Mouse (Mus musculus): Measurements from ENCODE around the gene 1810055G02Rik. TPM values are rescaled to one million over a fixed set of nuclear protein-coding genes. Genes with fewer than 3 reads are reported as not detected.

1810055G02Rik gene
- polyA plus RNA-seq, 1 experiment from 2014 or later, result 33.4 TPM

GRCm38 (mm10) chr19:3691337-3691736 lies 16.8 kb upstream of the 1810055G02Rik start:
- no peak for ATAC-seq
- WGBS, result 92% methylated on average over 5 of the region's 5 CpGs

DNA sequence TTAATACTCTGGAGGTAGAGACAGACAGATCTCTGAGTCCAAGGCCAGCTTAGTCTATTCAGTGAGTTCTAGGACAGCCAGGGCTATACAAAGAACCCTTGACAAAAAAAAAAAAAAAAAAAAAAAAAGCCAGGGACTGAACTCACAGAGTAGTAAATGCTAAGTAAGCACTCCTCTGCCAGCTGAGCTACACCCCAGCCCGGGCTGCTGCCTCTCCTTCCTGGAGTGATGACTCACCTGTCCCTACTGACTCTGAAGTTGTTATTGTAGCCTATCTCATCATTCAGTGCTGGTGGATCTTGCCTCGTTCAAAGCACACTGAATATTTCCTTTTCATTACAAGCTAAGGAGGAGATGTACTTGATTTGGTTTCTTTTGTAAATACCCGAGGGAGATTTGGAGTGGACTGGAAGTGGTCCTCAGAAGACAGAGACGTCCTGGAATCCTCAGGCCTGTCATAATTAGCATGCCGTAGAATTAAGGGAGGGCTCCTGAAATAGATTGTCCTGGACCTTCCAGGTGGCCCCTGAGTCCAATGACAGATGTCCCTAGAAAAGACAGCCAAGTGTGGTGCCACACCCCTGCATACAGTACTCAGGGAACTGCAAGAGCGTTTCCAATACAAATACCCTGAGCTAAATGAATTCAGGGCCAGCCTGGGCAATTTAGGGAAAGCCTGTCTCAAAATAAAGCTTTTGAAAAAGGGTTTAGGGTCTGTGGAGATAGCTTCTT lies 15.5 kb upstream of the 1810055G02Rik start:
- Histone ChIP-seq H3K4me2 (ENCODE audit: low read length) (no peak overlapping the region), H3K27ac (ENCODE audit: low read length) (no peak overlapping the region), H3K9ac (ENCODE audit: low read depth, low read length) (no peak overlapping the region), H3K4me1 (ENCODE audit: control insufficient read depth, insufficient read depth, low read length) (no peaks in the 10 kb centered on the region), H3K9me3 (replicated peaks; ENCODE audit: control insufficient read depth, low read length, poor library complexity, severe bottlenecking) (no peaks in the 10 kb centered on the region), H3K4me3 (ENCODE audit: low read depth, low read length) (no peak overlapping the region), H3K36me3 (ENCODE audit: control insufficient read depth, insufficient read depth, low read length) (no peaks in the 10 kb centered on the region), H3K27me3 (ENCODE audit: control insufficient read depth, insufficient read depth, low read depth, low read length) (no peaks in the 10 kb centered on the region)
- 57% methylated on average over 6 of the region's 6 CpGs for WGBS
- no peak for ATAC-seq

More at GRCm38 (mm10) chr19:3691337-3691736, 16.8 kb upstream of the 1810055G02Rik start:
- Histone ChIP-seq H3K9ac (ENCODE audit: low read depth, low read length) (no peak overlapping the region), H3K27ac (ENCODE audit: low read length) (no peak overlapping the region), H3K9me3 (replicated peaks; ENCODE audit: control insufficient read depth, low read length, poor library complexity, severe bottlenecking) (no peaks in the 10 kb centered on the region), H3K4me2 (ENCODE audit: low read length) (no peak overlapping the region), H3K4me1 (ENCODE audit: control insufficient read depth, insufficient read depth, low read length) (no peaks in the 10 kb centered on the region), H3K36me3 (ENCODE audit: control insufficient read depth, insufficient read depth, low read length) (no peaks in the 10 kb centered on the region), H3K27me3 (ENCODE audit: control insufficient read depth, insufficient read depth, low read depth, low read length) (no peaks in the 10 kb centered on the region), H3K4me3 (ENCODE audit: low read depth, low read length) (no peak overlapping the region)

GRCm38 (mm10) chr19:3694476-3694875 lies 13.6 kb upstream of the 1810055G02Rik start:
- H3K4me1 ChIP-seq (ENCODE audit: control insufficient read depth, insufficient read depth, low read length), result no peaks in the 10 kb centered on the region
- no peaks in the 10 kb centered on the region for H3K27me3 ChIP-seq (ENCODE audit: control insufficient read depth, insufficient read depth, low read depth, low read length)
- H3K4me3 ChIP-seq (ENCODE audit: low read depth, low read length), result no peak overlapping the region
- no peak overlapping the region for H3K27ac ChIP-seq (ENCODE audit: low read length)
- WGBS, result 85% methylated on average over 2 of the region's 2 CpGs
- H3K4me2 ChIP-seq (ENCODE audit: low read length), result no peak overlapping the region
- H3K36me3 ChIP-seq (ENCODE audit: control insufficient read depth, insufficient read depth, low read length), result no peaks in the 10 kb centered on the region
- no peak overlapping the region for H3K9ac ChIP-seq (ENCODE audit: low read depth, low read length)
- ATAC-seq, result no peak
- H3K9me3 ChIP-seq (replicated peaks; ENCODE audit: control insufficient read depth, low read length, poor library complexity, severe bottlenecking), result no peaks in the 10 kb centered on the region

- Histone ChIP-seq H3K9ac (ENCODE audit: low read depth, low read length) (no peak overlapping the region), H3K4me1 (ENCODE audit: control insufficient read depth, insufficient read depth, low read length) (no peaks in the 10 kb centered on the region), H3K9me3 (replicated peaks; ENCODE audit: control insufficient read depth, low read length, poor library complexity, severe bottlenecking) (no peaks in the 10 kb centered on the region), H3K4me2 (ENCODE audit: low read length) (no peak overlapping the region), H3K27ac (ENCODE audit: low read length) (no peak overlapping the region), H3K4me3 (ENCODE audit: low read depth, low read length) (no peak overlapping the region), H3K27me3 (ENCODE audit: control insufficient read depth, insufficient read depth, low read depth, low read length) (no peaks in the 10 kb centered on the region), H3K36me3 (ENCODE audit: control insufficient read depth, insufficient read depth, low read length) (no peaks in the 10 kb centered on the region)
- 90% methylated on average over 3 of the region's 3 CpGs for WGBS
- ATAC-seq, result no peak
Observed at GRCm38 (mm10) chr19:3695006-3695405, 13.1 kb upstream of the 1810055G02Rik start.

DNA sequence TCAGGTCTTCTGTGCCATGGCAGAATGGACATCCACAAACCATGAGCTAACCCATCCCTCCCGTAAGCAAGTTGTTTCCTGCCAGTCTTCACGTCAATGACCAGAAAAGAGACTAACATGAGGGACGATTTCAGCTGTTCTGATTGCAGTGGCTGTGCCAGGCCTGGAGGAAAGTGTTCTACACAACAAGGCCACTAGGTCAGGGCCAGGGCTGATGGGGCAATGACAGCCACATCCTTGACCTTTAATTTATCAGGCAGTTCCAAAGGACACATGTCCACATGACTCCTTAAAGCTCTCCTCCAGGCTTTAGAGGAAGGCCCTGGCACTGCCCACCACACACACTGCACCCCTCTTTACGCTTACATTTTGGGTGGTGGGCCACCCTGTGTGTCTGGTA lies 12.6 kb upstream of the 1810055G02Rik start:
- Histone ChIP-seq H3K9ac (ENCODE audit: low read depth, low read length) (no peak overlapping the region), H3K27ac (ENCODE audit: low read length) (no peak overlapping the region)
- 84% methylated on average over 4 of the region's 4 CpGs for WGBS

DNA sequence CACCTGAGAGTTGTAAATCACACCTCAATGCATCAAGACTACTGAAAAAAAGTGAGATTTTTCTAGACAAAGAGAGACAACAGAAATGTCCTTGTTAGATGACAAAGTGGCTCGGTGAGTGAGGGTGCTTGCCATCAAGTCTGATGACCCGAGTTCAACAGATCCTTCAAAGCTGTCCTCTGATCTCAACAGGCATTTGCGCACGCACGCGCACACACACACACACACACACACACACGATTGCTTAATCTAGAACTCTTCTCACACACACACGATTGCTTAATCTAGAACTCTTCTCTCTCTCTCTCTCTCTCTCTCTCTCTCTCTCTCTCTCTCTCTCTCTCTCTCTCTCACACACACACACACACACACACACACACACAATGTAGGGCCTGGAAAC lies 12.1 kb upstream of the 1810055G02Rik start:
- 88% methylated on average over 8 of the region's 8 CpGs for WGBS

More for the DNA sequence above, 12.6 kb upstream of the 1810055G02Rik start:
- no peaks in the 10 kb centered on the region for H3K36me3 ChIP-seq (ENCODE audit: control insufficient read depth, insufficient read depth, low read length)
- no peak overlapping the region for H3K4me3 ChIP-seq (ENCODE audit: low read depth, low read length)
- no peaks in the 10 kb centered on the region for H3K4me1 ChIP-seq (ENCODE audit: control insufficient read depth, insufficient read depth, low read length)
- no peak overlapping the region for H3K4me2 ChIP-seq (ENCODE audit: low read length)
- no peaks in the 10 kb centered on the region for H3K9me3 ChIP-seq (replicated peaks; ENCODE audit: control insufficient read depth, low read length, poor library complexity, severe bottlenecking)
- no peak for ATAC-seq
- H3K27me3 ChIP-seq (ENCODE audit: control insufficient read depth, insufficient read depth, low read depth, low read length), result no peaks in the 10 kb centered on the region

DNA sequence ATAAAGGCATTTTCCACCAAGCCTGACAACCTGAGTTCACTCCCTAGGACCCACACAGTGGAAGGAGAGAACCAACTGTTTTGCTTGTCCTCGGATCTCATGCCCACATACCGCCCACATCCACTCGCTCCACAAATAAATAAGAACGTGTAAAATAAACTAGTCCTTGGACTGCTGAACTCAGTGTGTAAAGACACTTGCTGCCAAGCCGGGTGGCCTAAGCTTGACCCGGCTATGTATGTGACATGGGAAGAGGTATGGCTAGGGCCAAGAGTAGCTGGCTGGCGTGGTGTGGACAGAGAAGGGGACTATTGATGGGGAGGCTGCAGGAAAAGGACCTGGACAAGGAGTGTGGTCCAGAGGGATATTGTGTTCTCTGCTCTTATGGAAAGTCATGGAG lies 10.1 kb upstream of the 1810055G02Rik start:
- Histone ChIP-seq H3K36me3 (ENCODE audit: control insufficient read depth, insufficient read depth, low read length) (no peaks in the 10 kb centered on the region), H3K4me1 (ENCODE audit: control insufficient read depth, insufficient read depth, low read length) (no peaks in the 10 kb centered on the region), H3K4me3 (ENCODE audit: low read depth, low read length) (no peak overlapping the region), H3K9me3 (replicated peaks; ENCODE audit: control insufficient read depth, low read length, poor library complexity, severe bottlenecking) (no peaks in the 10 kb centered on the region), H3K9ac (ENCODE audit: low read depth, low read length) (no peak overlapping the region), H3K27me3 (ENCODE audit: control insufficient read depth, insufficient read depth, low read depth, low read length) (no peaks in the 10 kb centered on the region), H3K27ac (ENCODE audit: low read length) (no peak overlapping the region), H3K4me2 (ENCODE audit: low read length) (no peak overlapping the region)
- 89% methylated on average over 7 of the region's 7 CpGs for WGBS
- no peak for ATAC-seq

More for the DNA sequence above, 12.1 kb upstream of the 1810055G02Rik start:
- Histone ChIP-seq H3K27me3 (ENCODE audit: control insufficient read depth, insufficient read depth, low read depth, low read length) (no peaks in the 10 kb centered on the region), H3K36me3 (ENCODE audit: control insufficient read depth, insufficient read depth, low read length) (no peaks in the 10 kb centered on the region), H3K9ac (ENCODE audit: low read depth, low read length) (no peak overlapping the region), H3K4me2 (ENCODE audit: low read length) (no peak overlapping the region), H3K4me1 (ENCODE audit: control insufficient read depth, insufficient read depth, low read length) (no peaks in the 10 kb centered on the region), H3K27ac (ENCODE audit: low read length) (no peak overlapping the region), H3K9me3 (replicated peaks; ENCODE audit: control insufficient read depth, low read length, poor library complexity, severe bottlenecking) (no peaks in the 10 kb centered on the region), H3K4me3 (ENCODE audit: low read depth, low read length) (no peak overlapping the region)
- ATAC-seq, result no peak

- Histone ChIP-seq H3K9me3 (replicated peaks; ENCODE audit: control insufficient read depth, low read length, poor library complexity, severe bottlenecking) (no peaks in the 10 kb centered on the region), H3K27ac (ENCODE audit: low read length) (no peak overlapping the region), H3K9ac (ENCODE audit: low read depth, low read length) (no peak overlapping the region), H3K4me2 (ENCODE audit: low read length) (no peak overlapping the region), H3K27me3 (ENCODE audit: control insufficient read depth, insufficient read depth, low read depth, low read length) (no peaks in the 10 kb centered on the region), H3K36me3 (ENCODE audit: control insufficient read depth, insufficient read depth, low read length) (no peaks in the 10 kb centered on the region), H3K4me3 (ENCODE audit: low read depth, low read length) (no peak overlapping the region), H3K4me1 (ENCODE audit: control insufficient read depth, insufficient read depth, low read length) (no peaks in the 10 kb centered on the region)
- no peak for ATAC-seq
- 38% methylated on average over 6 of the region's 6 CpGs for WGBS
Observed at GRCm38 (mm10) chr19:3699508-3700438, 8.3 kb upstream of the 1810055G02Rik start.

DNA sequence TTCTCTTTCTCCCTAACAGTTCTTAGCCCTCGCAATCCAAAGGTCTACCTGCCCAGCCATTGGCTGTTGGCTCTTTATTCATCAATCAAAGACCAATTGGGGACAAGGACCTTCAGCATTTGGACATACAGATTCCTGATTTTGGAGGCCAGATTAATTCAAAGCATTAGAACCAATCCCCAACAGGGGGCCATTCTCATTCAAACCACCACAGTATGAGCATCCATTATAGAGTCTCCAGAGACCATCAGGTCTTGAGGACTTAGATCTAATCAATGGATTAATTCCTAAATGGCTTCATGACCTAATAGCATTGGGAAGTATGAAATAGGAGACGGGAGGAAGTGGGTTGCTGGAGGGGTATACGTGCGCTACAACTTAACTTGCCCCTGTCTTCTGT lies 5.6 kb upstream of the 1810055G02Rik start:
- Histone ChIP-seq H3K9ac (ENCODE audit: low read depth, low read length) (no peak overlapping the region), H3K27ac (ENCODE audit: low read length) (no peak overlapping the region), H3K9me3 (replicated peaks; ENCODE audit: control insufficient read depth, low read length, poor library complexity, severe bottlenecking) (no peaks in the 10 kb centered on the region), H3K36me3 (ENCODE audit: control insufficient read depth, insufficient read depth, low read length) (no peaks in the 10 kb centered on the region), H3K4me3 (ENCODE audit: low read depth, low read length) (no peak overlapping the region), H3K4me1 (ENCODE audit: control insufficient read depth, insufficient read depth, low read length) (peaks cover 3% of the 10 kb centered on the region), H3K27me3 (ENCODE audit: control insufficient read depth, insufficient read depth, low read depth, low read length) (no peaks in the 10 kb centered on the region), H3K4me2 (ENCODE audit: low read length) (no peak overlapping the region)
- 80% methylated on average over 4 of the region's 4 CpGs for WGBS
- no peak for ATAC-seq
